Mouse (Mus musculus) megakaryocyte, embryonic 14.5 days (primary cell): ENCODE data around the gene Bcl9.

ENCODE experiments used
- FLI1 ChIP-seq: IDR thresholded peaks from 2 replicates; pipeline ENCODE4 v1.6.1; 2012; ENCODE audit warnings: low read length, inconsistent platforms, mixed read lengths
- GATA1 ChIP-seq: IDR thresholded peaks from 3 replicates; pipeline ENCODE4 v1.6.1; 2012; ENCODE audit warnings: mixed read lengths, low read length, inconsistent platforms, borderline replicate concordance

- TF ChIP-seq FLI1 (no peak), GATA1 (no peak)
Measured at GRCm38 (mm10) chr3:97160908-97161307, 136.8 kb downstream of the Bcl9 start.
